Mouse (Mus musculus): Measurements from ENCODE around the gene Fkbp11. TPM values are rescaled to one million over a fixed set of nuclear protein-coding genes. Genes with fewer than 3 reads are reported as not detected.
A peak's percentile ranks its signal among the peaks of the same experiment; 100 is the strongest.

The Fkbp11 gene
- polyA plus RNA-seq, 1 experiment = 18.2 TPM

GRCm38 (mm10) chr15:98740219-98740618, 12.2 kb upstream of the Fkbp11 start:
- Histone ChIP-seq H3K27me3 (replicated peaks) (no peaks in the 10 kb centered on the region), H3K4me3 (replicated peaks) (no peak overlapping the region), H3K9me3 (no peaks in the 10 kb centered on the region), H3K4me1 (peaks cover 20% of the 10 kb centered on the region; the same call in 1 of the 2 replicates), H3K36me3 (replicated peaks; ENCODE audit: low read length) (peaks cover 95% of the 10 kb centered on the region)
- TF ChIP-seq GATA1 (IDR thresholded peaks at IDR 0.05; ENCODE audit: borderline replicate concordance, low read length) (no peak), FLI1 (IDR thresholded peaks at IDR 0.05; ENCODE audit: low read length) (no peak)

GRCm38 (mm10) chr15:98738796-98739195, 10.8 kb upstream of the Fkbp11 start:
- H3K4me3 ChIP-seq (replicated peaks) = no peak overlapping the region
- H3K36me3 ChIP-seq (replicated peaks; ENCODE audit: low read length) = peaks cover 91% of the 10 kb centered on the region
- no peak for TF ChIP-seq GATA1 (IDR thresholded peaks at IDR 0.05; ENCODE audit: borderline replicate concordance, low read length)
- TF ChIP-seq FLI1 (IDR thresholded peaks at IDR 0.05; ENCODE audit: low read length) = no peak
- H3K4me1 ChIP-seq = peaks cover 29% of the 10 kb centered on the region
- H3K9me3 ChIP-seq = no peaks in the 10 kb centered on the region
- H3K27me3 ChIP-seq (replicated peaks) = no peaks in the 10 kb centered on the region

- Histone ChIP-seq H3K27me3 (replicated peaks) (no peaks in the 10 kb centered on the region), H3K4me1 (peaks cover 35% of the 10 kb centered on the region), H3K9me3 (no peaks in the 10 kb centered on the region), H3K36me3 (replicated peaks; ENCODE audit: low read length) (peaks cover 83% of the 10 kb centered on the region), H3K4me3 (replicated peaks) (no peak overlapping the region)
- TF ChIP-seq FLI1 (IDR thresholded peaks at IDR 0.05; ENCODE audit: low read length) (no peak), GATA1 (IDR thresholded peaks at IDR 0.05; ENCODE audit: borderline replicate concordance, low read length) (no peak)
These were observed 9.9 kb upstream of the Fkbp11 start for GRCm38 (mm10) chr15:98737881-98738280.

GRCm38 (mm10) chr15:98736521-98736920, 8.5 kb upstream of the Fkbp11 start:
- Histone ChIP-seq H3K36me3 (replicated peaks; ENCODE audit: low read length) (peaks cover 73% of the 10 kb centered on the region), H3K9me3 (no peaks in the 10 kb centered on the region), H3K27me3 (replicated peaks) (no peaks in the 10 kb centered on the region), H3K4me3 (replicated peaks) (no peak overlapping the region), H3K4me1 (peaks cover 45% of the 10 kb centered on the region)
- TF ChIP-seq GATA1 (IDR thresholded peaks at IDR 0.05; ENCODE audit: borderline replicate concordance, low read length) (no peak), FLI1 (IDR thresholded peaks at IDR 0.05; ENCODE audit: low read length) (no peak)

DNA sequence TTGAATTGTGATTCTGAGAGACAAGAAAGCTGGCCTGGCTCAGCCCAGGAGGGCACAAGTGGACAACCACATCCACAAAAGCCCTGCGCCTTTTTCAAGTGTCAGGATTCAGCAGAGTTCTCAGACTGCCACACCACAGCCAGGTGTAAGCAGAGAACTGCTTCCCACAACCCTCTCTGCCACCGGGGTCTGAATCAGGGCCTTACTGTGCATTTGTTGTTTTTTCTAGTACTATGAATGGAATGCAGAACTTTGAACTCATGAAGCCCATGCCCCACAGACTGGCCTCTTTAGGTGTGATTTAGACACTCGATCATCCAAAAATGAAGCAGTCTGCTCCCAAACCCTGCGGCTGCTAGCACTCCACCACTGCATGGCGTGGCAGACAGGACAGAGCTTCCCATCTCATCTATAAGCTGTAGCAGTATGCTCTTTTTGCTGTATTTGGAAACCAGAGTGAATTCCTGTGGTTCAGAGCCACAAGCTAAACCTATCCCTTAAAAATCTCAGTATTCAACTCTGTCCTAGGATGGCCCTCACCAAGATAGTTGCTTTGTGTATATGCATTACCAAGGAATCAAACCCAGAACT, 6.1 kb upstream of the Fkbp11 start:
- Histone ChIP-seq H3K27me3 (replicated peaks) (peaks cover 14% of the 10 kb centered on the region), H3K4me3 (replicated peaks) (no peak overlapping the region), H3K4me1 (peaks cover 54% of the 10 kb centered on the region), H3K36me3 (replicated peaks; ENCODE audit: low read length) (peaks cover 49% of the 10 kb centered on the region), H3K9me3 (no peaks in the 10 kb centered on the region)
- TF ChIP-seq GATA1 (IDR thresholded peaks at IDR 0.05; ENCODE audit: borderline replicate concordance, low read length) (no peak), FLI1 (IDR thresholded peaks at IDR 0.05; ENCODE audit: low read length) (no peak)

- H3K27me3 ChIP-seq (replicated peaks) = peaks cover 21% of the 10 kb centered on the region
- H3K9me3 ChIP-seq = no peaks in the 10 kb centered on the region
- H3K4me3 ChIP-seq (replicated peaks) = no peak overlapping the region
- peaks cover 42% of the 10 kb centered on the region for H3K36me3 ChIP-seq (replicated peaks; ENCODE audit: low read length)
- peaks cover 55% of the 10 kb centered on the region for H3K4me1 ChIP-seq
- TF ChIP-seq GATA1 (IDR thresholded peaks at IDR 0.05; ENCODE audit: borderline replicate concordance, low read length) (no peak), FLI1 (IDR thresholded peaks at IDR 0.05; ENCODE audit: low read length) (no peak)
These were observed 5.4 kb upstream of the Fkbp11 start for GRCm38 (mm10) chr15:98733370-98733769.

DNA sequence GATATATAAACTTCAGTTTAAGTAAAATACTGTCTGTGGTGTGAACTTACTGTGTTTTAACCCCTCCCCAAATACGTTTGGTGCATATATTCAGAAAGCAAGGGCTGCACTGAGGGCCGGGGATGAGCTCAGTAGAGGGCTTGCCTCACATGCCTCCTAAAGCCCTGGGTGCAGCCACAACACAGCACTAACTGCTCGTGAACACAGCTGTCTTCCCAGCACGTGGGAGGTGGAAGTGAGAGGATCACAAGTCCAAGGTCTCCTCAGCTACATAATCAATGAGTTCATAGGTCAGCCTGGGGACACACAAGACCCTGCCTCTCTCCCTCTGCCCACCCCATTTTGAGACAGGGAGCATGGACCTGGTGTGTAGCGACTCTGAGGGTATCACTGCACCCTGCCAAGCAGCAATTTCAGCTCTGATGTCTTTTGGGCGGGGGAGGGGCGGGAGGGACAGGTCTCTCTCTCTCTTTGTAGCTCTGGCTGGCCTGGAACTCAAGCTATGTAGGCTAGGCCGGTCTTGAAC, 4.1 kb upstream of the Fkbp11 start:
- H3K9me3 ChIP-seq = no peaks in the 10 kb centered on the region
- H3K4me3 ChIP-seq (replicated peaks) = no peak overlapping the region
- TF ChIP-seq GATA1 (IDR thresholded peaks at IDR 0.05; ENCODE audit: borderline replicate concordance, low read length) (no peak), FLI1 (IDR thresholded peaks at IDR 0.05; ENCODE audit: low read length) (no peak)
- peaks cover 30% of the 10 kb centered on the region for H3K36me3 ChIP-seq (replicated peaks; ENCODE audit: low read length)
- peaks cover 65% of the 10 kb centered on the region for H3K4me1 ChIP-seq
- H3K27me3 ChIP-seq (replicated peaks) = peaks cover 31% of the 10 kb centered on the region

DNA sequence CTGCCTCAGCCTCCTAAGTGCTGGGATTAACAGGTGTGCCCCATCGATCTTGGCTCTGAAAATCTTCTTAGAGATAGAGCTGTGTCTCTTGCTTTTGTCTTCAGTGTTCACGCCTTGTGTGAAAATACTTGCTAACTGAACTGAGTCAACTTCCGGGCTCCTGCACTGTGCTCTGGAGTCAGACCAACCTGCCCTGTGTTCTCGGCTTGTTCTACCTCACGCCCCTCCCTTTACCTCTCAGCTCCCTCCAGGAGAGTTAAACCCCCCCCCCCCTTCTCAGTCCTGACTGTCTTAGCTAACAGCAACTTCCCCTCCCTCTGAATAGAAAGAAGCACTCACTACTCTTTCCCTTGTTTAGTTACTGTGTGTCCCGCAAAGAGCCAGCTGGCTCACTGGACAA, 2.8 kb upstream of the Fkbp11 start:
- no peak overlapping the region for H3K4me3 ChIP-seq (replicated peaks)
- peaks cover 18% of the 10 kb centered on the region for H3K36me3 ChIP-seq (replicated peaks; ENCODE audit: low read length)
- peaks cover 70% of the 10 kb centered on the region for H3K4me1 ChIP-seq
- H3K9me3 ChIP-seq = no peaks in the 10 kb centered on the region
- TF ChIP-seq FLI1 (IDR thresholded peaks at IDR 0.05; ENCODE audit: low read length) = no peak
- TF ChIP-seq GATA1 (IDR thresholded peaks at IDR 0.05; ENCODE audit: borderline replicate concordance, low read length) = no peak
- H3K27me3 ChIP-seq (replicated peaks) = peaks cover 35% of the 10 kb centered on the region

- Histone ChIP-seq H3K9me3 (no peaks in the 10 kb centered on the region), H3K36me3 (replicated peaks; ENCODE audit: low read length) (peaks cover 10% of the 10 kb centered on the region), H3K4me1 (peaks cover 67% of the 10 kb centered on the region), H3K4me3 (replicated peaks) (no peak overlapping the region), H3K27me3 (replicated peaks) (peaks cover 37% of the 10 kb centered on the region)
- TF ChIP-seq GATA1 (IDR thresholded peaks at IDR 0.05; ENCODE audit: borderline replicate concordance, low read length) (no peak), FLI1 (IDR thresholded peaks at IDR 0.05; ENCODE audit: low read length) (no peak)
These were observed 2.0 kb upstream of the Fkbp11 start for GRCm38 (mm10) chr15:98729791-98730545.

DNA sequence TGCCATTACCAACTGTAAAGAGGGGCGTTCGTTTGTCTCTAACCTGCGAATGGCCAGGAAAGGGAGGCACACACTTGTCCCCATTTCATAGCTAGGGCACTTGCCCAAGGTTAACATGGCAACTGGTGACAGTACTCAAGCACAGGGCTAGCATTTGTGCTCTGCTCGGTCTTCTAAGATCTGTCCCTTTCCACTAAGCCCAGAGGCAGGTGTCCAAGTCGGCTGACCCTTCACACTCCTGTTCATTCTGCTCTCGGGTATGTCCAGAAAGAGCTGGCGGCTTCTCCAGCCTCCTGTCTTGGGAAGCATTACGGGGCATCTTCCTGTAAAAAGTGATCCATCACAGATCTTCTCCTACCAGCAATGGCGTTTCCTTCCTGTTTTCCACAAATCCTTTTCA, 368 bp upstream of the Fkbp11 start:
- H3K4me1 ChIP-seq = peaks cover 60% of the 10 kb centered on the region
- TF ChIP-seq FLI1 (IDR thresholded peaks at IDR 0.05; ENCODE audit: low read length) (no peak), GATA1 (IDR thresholded peaks at IDR 0.05; ENCODE audit: borderline replicate concordance, low read length) (no peak)
- peaks cover 3% of the 10 kb centered on the region for H3K36me3 ChIP-seq (replicated peaks; ENCODE audit: low read length)
- no peaks in the 10 kb centered on the region for H3K9me3 ChIP-seq
- H3K27me3 ChIP-seq (replicated peaks) = peaks cover 45% of the 10 kb centered on the region
- peak overlapping the region; percentile 95 for H3K4me3 ChIP-seq (replicated peaks)
